Mouse (Mus musculus): ENCODE results near the gene Efna5. TPM values are rescaled to one million over a fixed set of nuclear protein-coding genes. Genes with fewer than 3 reads are reported as not detected.

Efna5 gene
- polyA plus RNA-seq, 1 experiment from 2014 or later: 24.5 TPM

DNA sequence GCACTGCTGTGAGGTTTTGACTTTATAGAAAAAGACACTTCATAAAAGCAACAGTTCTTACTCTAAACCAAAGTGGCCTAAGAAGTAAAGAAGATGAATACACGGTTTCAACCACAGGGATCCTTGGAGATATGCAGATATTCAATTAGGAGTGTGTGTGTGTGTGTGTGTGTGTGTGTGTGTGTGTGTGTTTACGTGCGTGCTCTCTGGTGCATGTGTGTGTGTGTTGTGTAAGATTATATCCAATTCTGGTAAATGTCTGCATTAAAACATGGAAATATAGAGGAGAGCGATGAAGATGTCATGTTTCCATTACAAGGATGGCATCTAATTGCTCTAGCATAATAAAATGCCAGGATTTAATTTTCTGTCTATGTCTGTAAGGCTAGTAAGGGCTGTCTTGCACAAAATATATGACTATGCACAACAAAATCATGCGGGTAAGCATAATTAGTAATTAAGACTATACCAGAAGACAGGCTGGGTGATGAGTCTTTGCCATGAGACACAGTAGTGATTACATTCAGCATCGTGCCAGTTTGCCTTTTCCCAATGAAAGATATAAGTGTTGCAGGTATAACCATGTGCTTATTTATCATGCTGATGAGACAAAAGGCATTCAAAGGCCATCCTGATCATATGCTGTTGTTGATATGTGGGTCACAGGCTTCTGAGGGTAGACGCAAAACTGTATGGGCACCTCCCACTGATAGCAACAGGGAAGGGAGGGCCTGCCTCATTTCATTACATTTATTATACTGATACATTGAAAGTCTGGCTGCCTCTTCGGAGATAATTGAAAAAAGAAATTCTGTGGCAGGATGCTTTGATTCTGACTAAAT is 256.1 kb downstream of the Efna5 start:
- Histone ChIP-seq H3K4me1 (replicated peaks) (no peaks in the 10 kb centered on the region), H3K36me3 (no peaks in the 10 kb centered on the region), H3K4me3 (no peak overlapping the region), H3K9me3 (replicated peaks) (no peaks in the 10 kb centered on the region), H3K27me3 (replicated peaks) (no peaks in the 10 kb centered on the region), H3K4me2 (no peak overlapping the region), H3K9ac (no peak overlapping the region), H3K27ac (ENCODE audit: poor library complexity, severe bottlenecking) (no peak overlapping the region)
- 83% methylated on average over 8 of the region's 8 CpGs for WGBS
- ATAC-seq (ENCODE audit: insufficient number of reproducible peaks, low FRiP score): no peak

DNA sequence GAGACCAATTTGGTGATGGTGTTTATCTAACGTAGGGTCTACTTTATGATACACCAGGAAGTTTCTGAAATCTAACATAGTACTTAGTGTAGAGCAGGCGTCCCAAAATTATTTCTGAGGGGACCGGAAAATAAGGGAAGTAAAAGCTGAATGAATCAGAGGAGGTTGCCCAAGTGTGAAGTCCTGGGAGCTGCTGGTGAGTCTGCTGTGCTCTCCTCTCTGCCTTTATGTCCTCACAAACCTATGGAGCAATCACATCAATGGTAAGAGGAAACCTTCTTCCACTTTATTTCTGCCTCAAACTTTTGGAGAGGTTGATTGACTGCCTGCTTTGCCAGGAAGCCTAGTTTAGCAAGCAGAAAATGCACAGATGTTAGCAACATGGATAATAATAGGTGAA is 257.9 kb downstream of the Efna5 start:
- Histone ChIP-seq H3K27ac (ENCODE audit: poor library complexity, severe bottlenecking) (no peak overlapping the region), H3K36me3 (no peaks in the 10 kb centered on the region), H3K4me2 (no peak overlapping the region), H3K4me3 (no peak overlapping the region), H3K4me1 (replicated peaks) (no peaks in the 10 kb centered on the region), H3K9me3 (replicated peaks) (no peaks in the 10 kb centered on the region), H3K9ac (no peak overlapping the region), H3K27me3 (replicated peaks) (no peaks in the 10 kb centered on the region)
- no peak for ATAC-seq (ENCODE audit: insufficient number of reproducible peaks, low FRiP score)
- WGBS: 86% methylated on average over 3 of the region's 3 CpGs

DNA sequence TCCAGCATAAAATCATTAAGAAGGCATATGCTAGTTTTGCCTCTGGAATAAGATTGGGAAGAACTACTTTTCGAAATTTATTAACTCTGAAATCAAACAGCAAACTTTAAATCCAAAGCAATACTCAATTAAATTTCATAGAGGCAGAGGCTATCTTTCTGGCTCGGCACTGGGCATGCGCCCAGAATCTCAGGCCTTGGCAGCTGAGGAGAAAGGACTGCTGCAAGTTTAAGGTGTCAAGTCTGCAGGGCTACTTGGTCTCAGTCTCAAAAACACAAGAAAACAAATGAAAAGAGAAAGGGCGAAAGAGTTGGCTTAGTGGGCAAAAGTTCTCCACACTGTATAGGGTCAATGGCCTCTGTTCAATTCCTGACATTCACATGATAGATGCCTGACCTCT is 258.6 kb downstream of the Efna5 start:
- Histone ChIP-seq H3K9ac (no peak overlapping the region), H3K27me3 (replicated peaks) (no peaks in the 10 kb centered on the region), H3K4me3 (no peak overlapping the region), H3K4me2 (no peak overlapping the region), H3K27ac (ENCODE audit: poor library complexity, severe bottlenecking) (no peak overlapping the region), H3K9me3 (replicated peaks) (no peaks in the 10 kb centered on the region), H3K36me3 (no peaks in the 10 kb centered on the region), H3K4me1 (replicated peaks) (no peaks in the 10 kb centered on the region)
- no peak for ATAC-seq (ENCODE audit: insufficient number of reproducible peaks, low FRiP score)
- WGBS: 79% methylated on average over 4 of the region's 4 CpGs

DNA sequence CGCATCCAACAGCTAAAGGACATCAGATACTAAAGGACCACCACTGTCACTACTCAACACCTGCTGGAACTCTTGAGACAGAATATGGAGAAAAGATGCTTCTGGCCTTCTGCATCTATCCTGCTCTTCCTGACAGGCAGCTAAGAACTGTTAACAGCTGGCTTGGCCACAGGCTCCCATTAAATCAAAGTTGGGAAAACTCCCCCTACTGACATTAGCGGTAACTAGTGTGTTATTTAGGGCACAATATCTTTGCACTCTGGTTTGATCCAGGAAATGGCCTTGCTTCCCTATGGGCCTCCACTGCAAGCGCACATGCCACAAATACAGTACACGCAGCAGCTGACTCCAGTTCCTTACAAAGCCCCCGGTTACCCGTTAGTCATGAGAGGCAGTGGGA is 266.0 kb downstream of the Efna5 start:
- ATAC-seq (ENCODE audit: insufficient number of reproducible peaks, low FRiP score): no peak

DNA sequence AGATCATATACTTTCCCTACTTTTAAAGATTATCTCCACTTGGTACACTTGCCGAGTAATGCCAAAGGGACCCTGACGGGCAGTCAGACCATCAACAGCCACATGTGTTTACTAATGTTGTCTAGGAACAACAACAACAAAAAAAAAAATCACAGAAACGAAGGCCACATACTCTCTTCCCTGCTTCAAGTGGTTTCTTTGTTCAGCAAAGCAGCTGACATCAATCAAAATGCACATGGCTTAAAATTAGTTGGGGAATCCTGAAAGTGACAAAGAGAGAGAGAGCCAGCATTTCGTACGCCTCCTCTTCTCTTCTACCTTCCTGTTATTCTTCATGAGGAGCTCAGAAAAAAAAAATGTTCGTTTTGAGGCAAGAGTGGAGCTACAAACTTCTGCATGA is 266.4 kb downstream of the Efna5 start:
- Histone ChIP-seq H3K9ac (no peak overlapping the region), H3K36me3 (no peaks in the 10 kb centered on the region), H3K4me3 (no peak overlapping the region), H3K27ac (ENCODE audit: poor library complexity, severe bottlenecking) (no peak overlapping the region), H3K4me2 (no peak overlapping the region), H3K27me3 (replicated peaks) (no peaks in the 10 kb centered on the region; the same call in 1 of the 2 replicates), H3K4me1 (replicated peaks) (peaks cover 16% of the 10 kb centered on the region), H3K9me3 (replicated peaks) (no peaks in the 10 kb centered on the region)
- ATAC-seq (ENCODE audit: insufficient number of reproducible peaks, low FRiP score): no peak
- WGBS: 50% methylated on average over 6 of the region's 6 CpGs

More for the DNA sequence above, 266.0 kb downstream of the Efna5 start:
- Histone ChIP-seq H3K36me3 (no peaks in the 10 kb centered on the region), H3K4me2 (no peak overlapping the region), H3K4me3 (no peak overlapping the region), H3K9me3 (replicated peaks) (no peaks in the 10 kb centered on the region), H3K27ac (ENCODE audit: poor library complexity, severe bottlenecking) (no peak overlapping the region), H3K9ac (no peak overlapping the region), H3K4me1 (replicated peaks) (peaks cover 16% of the 10 kb centered on the region), H3K27me3 (replicated peaks) (no peaks in the 10 kb centered on the region; the same call in 1 of the 2 replicates)
- WGBS: 57% methylated on average over 6 of the region's 6 CpGs

DNA sequence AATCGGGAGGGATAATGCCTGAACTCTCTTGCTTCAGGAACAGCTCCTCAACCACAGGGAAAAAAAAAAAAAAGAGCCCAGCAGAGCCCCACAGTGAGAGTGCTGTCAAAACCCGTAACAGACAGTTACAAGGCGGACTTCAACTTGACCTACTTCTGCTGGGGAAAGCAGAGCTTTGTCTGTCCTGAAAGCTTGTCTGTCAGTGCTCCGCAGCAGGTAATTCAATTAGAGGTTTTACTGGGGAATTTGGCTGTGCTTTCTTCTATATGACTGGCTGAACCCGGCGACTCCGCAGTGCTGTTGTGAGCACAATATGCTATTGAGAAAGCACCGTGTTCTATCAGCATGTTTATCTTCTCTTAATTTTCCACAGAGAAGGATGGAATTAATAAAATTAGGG is 266.9 kb downstream of the Efna5 start:
- H3K9ac ChIP-seq: no peak overlapping the region
- no peak for ATAC-seq (ENCODE audit: insufficient number of reproducible peaks, low FRiP score)
- peaks cover 16% of the 10 kb centered on the region for H3K4me1 ChIP-seq (replicated peaks)
- H3K9me3 ChIP-seq (replicated peaks): no peaks in the 10 kb centered on the region
- no peak overlapping the region for H3K4me3 ChIP-seq
- no peaks in the 10 kb centered on the region for H3K36me3 ChIP-seq
- no peaks in the 10 kb centered on the region; the same call in 1 of the 2 replicates for H3K27me3 ChIP-seq (replicated peaks)
- no peak overlapping the region for H3K27ac ChIP-seq (ENCODE audit: poor library complexity, severe bottlenecking)
- WGBS: 45% methylated on average over 8 of the region's 8 CpGs
- peak overlapping the region; percentile 17; the same call in 1 of the 2 replicates for H3K4me2 ChIP-seq

GRCm38 (mm10) chr17:62613232-62613631 is 267.9 kb downstream of the Efna5 start:
- WGBS: 90% methylated on average over 11 of the region's 11 CpGs
- Histone ChIP-seq H3K9me3 (replicated peaks) (no peaks in the 10 kb centered on the region), H3K36me3 (no peaks in the 10 kb centered on the region), H3K9ac (no peak overlapping the region), H3K4me1 (replicated peaks) (peaks cover 16% of the 10 kb centered on the region), H3K27ac (ENCODE audit: poor library complexity, severe bottlenecking) (no peak overlapping the region), H3K27me3 (replicated peaks) (no peaks in the 10 kb centered on the region; the same call in 1 of the 2 replicates), H3K4me2 (no peak overlapping the region), H3K4me3 (no peak overlapping the region)
- no peak for ATAC-seq (ENCODE audit: insufficient number of reproducible peaks, low FRiP score)

- no peaks in the 10 kb centered on the region for H3K9me3 ChIP-seq (replicated peaks)
- no peak overlapping the region for H3K27ac ChIP-seq (ENCODE audit: poor library complexity, severe bottlenecking)
- 74% methylated on average over 8 of the region's 8 CpGs for WGBS
- no peak overlapping the region for H3K4me2 ChIP-seq
- no peak overlapping the region for H3K4me3 ChIP-seq
- ATAC-seq (ENCODE audit: insufficient number of reproducible peaks, low FRiP score): no peak
- no peaks in the 10 kb centered on the region for H3K4me1 ChIP-seq (replicated peaks)
- no peaks in the 10 kb centered on the region for H3K36me3 ChIP-seq
- H3K9ac ChIP-seq: no peak overlapping the region
- no peaks in the 10 kb centered on the region; the same call in 1 of the 2 replicates for H3K27me3 ChIP-seq (replicated peaks)
These were observed 273.0 kb downstream of the Efna5 start for GRCm38 (mm10) chr17:62608145-62608544.

GRCm38 (mm10) chr17:62607304-62607914 is 273.7 kb downstream of the Efna5 start:
- WGBS: 88% methylated on average over 18 of the region's 18 CpGs
- Histone ChIP-seq H3K27me3 (replicated peaks) (no peaks in the 10 kb centered on the region; the same call in 1 of the 2 replicates), H3K27ac (ENCODE audit: poor library complexity, severe bottlenecking) (no peak overlapping the region), H3K36me3 (no peaks in the 10 kb centered on the region), H3K9ac (no peak overlapping the region), H3K4me1 (replicated peaks) (no peaks in the 10 kb centered on the region), H3K9me3 (replicated peaks) (no peaks in the 10 kb centered on the region), H3K4me3 (no peak overlapping the region), H3K4me2 (no peak overlapping the region)
- no peak for ATAC-seq (ENCODE audit: insufficient number of reproducible peaks, low FRiP score)

DNA sequence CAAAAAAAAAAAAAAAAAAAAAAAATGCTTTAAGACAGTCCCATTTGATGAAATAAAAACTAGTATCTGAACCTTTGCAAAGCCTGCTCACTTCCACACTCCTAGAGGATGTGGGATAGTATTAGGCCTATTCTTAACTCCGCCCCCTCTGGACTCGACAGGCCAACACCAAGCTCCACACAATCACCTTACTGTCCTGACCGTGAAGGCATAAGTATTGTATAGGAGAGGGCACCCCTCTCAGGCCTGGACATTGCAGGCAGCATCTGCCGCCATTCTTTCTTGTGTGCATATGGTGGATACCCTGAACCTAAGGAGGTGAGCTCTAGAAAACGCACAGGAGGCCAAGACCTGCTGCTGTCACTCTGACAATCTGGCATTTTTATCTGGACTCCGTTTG is 274.4 kb downstream of the Efna5 start:
- Histone ChIP-seq H3K27me3 (replicated peaks) (no peaks in the 10 kb centered on the region; the same call in 1 of the 2 replicates), H3K9ac (no peak overlapping the region), H3K4me1 (replicated peaks) (no peaks in the 10 kb centered on the region), H3K4me3 (no peak overlapping the region), H3K36me3 (no peaks in the 10 kb centered on the region), H3K27ac (ENCODE audit: poor library complexity, severe bottlenecking) (no peak overlapping the region), H3K4me2 (no peak overlapping the region), H3K9me3 (replicated peaks) (no peaks in the 10 kb centered on the region)
- no peak for ATAC-seq (ENCODE audit: insufficient number of reproducible peaks, low FRiP score)
- 82% methylated on average over 6 of the region's 6 CpGs for WGBS

- H3K4me2 ChIP-seq: no peak overlapping the region
- WGBS: 72% methylated on average over 5 of the region's 5 CpGs
- ATAC-seq (ENCODE audit: insufficient number of reproducible peaks, low FRiP score): no peak
- no peak overlapping the region for H3K27ac ChIP-seq (ENCODE audit: poor library complexity, severe bottlenecking)
- no peaks in the 10 kb centered on the region for H3K4me1 ChIP-seq (replicated peaks)
- H3K9me3 ChIP-seq (replicated peaks): no peaks in the 10 kb centered on the region
- no peaks in the 10 kb centered on the region for H3K27me3 ChIP-seq (replicated peaks)
- H3K36me3 ChIP-seq: no peaks in the 10 kb centered on the region
- H3K9ac ChIP-seq: no peak overlapping the region
- no peak overlapping the region for H3K4me3 ChIP-seq
These were observed 276.8 kb downstream of the Efna5 start for GRCm38 (mm10) chr17:62604309-62604708.

All from heart, embryonic 12.5 days (tissue).